Mouse (Mus musculus): ENCODE data around the gene Dph6.
A peak's percentile ranks its signal among the peaks of the same experiment; 100 is the strongest.
"Not testable (repeated sequence)": the region's sequence is repeated elsewhere in the genome, so short reads cannot be mapped to it uniquely, and the experiment has no call there.

Gene Dph6

GRCm38 (mm10) chr2:114654365-114655239 lies at the start of gene Dph6:
Dph6 (minus strand) TSS chr2:114654964.
- peak; percentile 71 for DNase-seq (ENCODE audit: low read depth, low spot score)

DNA sequence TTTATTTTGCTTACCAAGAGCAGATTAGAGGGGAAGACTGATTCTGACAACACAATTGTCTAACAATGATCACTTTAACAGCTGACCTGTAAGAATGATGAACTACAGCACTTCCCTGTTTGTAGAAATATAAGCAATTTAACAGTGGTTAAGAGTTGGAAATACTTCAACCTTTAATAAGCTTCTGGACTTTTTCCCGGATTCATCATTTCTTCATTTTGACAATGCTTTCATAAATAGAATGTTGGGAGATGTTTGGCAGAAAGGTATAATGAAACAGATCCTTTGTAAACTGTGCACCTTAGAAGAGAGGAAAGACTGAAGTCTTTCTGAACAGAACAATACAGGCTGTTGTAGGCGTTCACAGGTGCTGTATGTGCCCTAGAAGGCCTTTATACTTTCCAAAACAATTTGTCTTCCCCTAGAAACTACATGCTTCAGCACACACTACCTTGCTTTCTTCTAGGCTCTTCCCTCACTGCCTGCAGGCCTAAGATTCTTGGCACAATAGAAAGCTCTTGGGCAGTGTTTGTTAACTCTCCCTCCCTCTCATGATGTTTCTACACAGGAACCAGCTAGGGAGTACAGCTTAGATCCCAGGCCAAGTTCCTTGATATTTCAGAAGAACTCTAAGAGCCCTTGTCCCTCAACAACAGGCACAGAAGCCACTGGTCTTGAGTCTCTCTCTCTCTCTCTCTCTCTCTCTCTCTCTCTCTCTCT lies 46.4 kb upstream of the Dph6 start:
- no peak for DNase-seq (ENCODE audit: low read depth, low spot score)

DNA sequence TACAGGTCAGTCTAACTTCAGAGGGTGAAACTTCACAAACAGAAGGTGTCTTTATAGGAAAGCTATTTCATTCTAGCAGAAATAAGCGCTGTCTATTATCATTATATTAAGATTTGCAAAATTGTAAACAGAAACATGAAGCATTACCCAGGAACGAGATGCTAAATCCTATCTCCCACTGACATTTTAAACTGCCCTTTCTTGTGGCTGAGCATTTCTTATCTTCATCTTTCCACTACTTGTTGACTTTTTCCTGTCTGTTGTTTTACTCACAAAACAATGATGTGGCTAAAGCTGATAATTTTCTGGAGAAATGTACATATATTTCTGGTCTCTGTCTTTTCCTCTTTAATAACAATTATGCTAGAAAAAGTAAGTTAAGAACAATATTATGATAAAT lies 36.8 kb upstream of the Dph6 start:
- DNase-seq (ENCODE audit: low read depth, low spot score), result no peak

- DNase-seq (ENCODE audit: low read depth, low spot score), result no peak
These were observed 32.7 kb upstream of the Dph6 start for GRCm38 (mm10) chr2:114687483-114687882.

GRCm38 (mm10) chr2:114687081-114687480 lies 32.3 kb upstream of the Dph6 start:
- DNase-seq (ENCODE audit: low read depth, low spot score), result no peak

- DNase-seq (ENCODE audit: low read depth, low spot score), result no peak
These were observed 19.1 kb upstream of the Dph6 start for GRCm38 (mm10) chr2:114673831-114674230.

- DNase-seq (ENCODE audit: low read depth, low spot score), result no peak
These were observed 16.2 kb upstream of the Dph6 start for GRCm38 (mm10) chr2:114670983-114671382.

DNA sequence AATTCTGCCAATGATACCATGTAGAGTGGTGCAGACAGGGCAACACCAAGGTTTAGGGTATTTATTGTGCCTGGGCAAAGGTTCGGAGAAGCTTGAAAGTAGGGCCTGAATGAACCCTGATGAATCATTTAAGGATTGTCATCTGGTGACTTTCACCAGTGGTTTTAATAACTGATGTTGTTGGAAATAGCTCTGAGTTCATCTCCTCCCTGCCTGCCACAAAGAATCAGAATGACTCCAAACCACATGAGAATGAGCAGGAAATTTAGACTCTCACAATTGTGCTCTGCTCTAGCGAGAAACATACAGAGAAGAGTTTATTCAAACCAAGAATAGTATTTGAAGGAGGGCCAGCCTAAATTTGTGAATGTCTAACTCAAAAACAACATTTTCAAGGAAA lies 4.2 kb upstream of the Dph6 start:
- DNase-seq (ENCODE audit: low read depth, low spot score), result no peak

- DNase-seq (ENCODE audit: low read depth, low spot score), result no peak
These were observed 8.5 kb downstream of the Dph6 start for GRCm38 (mm10) chr2:114646240-114646639.

- no peak for DNase-seq (ENCODE audit: low read depth, low spot score)
These were observed 10.9 kb downstream of the Dph6 start for GRCm38 (mm10) chr2:114643832-114644231.

- no peak for DNase-seq (ENCODE audit: low read depth, low spot score)
These were observed 30.1 kb downstream of the Dph6 start for GRCm38 (mm10) chr2:114624683-114625082.

- no peak for DNase-seq (ENCODE audit: low read depth, low spot score)
These were observed 32.2 kb downstream of the Dph6 start for GRCm38 (mm10) chr2:114622550-114622939.

DNA sequence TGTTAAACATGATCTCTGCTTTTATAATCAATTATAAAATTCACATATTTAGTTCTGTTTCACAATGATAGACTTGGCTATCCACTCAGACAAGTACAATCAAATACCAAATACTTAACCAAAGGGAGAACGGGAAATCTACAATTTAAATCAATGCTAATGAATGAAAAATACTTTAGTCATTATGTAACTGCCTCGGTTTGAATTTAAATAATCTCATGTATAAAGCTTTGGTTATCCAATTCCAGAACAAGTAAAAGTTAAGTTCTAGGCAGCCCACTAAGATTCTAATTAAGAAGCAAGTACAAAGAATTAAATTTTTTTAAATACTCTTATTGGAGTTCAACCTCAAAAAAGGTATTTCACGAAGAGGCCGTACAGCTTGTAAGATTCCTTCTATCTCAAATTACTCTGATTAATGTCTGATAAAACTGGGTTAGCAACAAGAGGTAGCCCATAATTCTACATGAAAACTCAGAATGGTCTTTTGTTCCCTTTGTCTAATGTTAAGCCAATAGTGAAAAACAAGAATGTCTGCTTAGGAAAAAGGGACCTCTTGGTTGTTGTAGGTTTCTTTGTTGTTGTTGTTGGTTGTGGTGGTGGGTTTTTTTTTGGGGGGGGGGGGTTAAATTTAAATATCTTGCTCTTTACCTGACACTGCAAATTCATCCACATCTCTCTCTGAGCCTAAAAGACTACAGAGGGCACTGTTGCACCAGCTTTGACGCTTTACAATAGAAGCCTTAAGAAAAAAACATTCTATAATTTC lies 32.8 kb downstream of the Dph6 start:
- no peak for DNase-seq (ENCODE audit: low read depth, low spot score)

DNA sequence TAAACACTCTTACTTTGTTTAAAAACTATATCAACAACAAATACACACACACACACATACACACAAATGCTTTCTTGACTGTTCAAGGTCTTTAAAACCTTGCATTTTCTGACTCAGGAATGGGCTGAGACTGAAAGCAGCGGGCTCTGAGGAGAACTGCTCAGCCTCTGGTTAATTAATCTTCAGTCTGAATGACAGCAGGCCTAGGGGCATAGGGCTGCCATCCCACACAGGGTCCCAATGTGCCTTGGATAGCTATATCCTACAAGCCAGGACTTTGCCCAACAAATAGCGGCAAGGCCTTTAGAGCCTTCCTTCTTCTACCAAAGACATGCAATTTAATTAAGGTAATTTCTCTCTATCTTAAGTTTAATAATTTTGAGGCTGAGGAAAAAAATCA lies 43.2 kb downstream of the Dph6 start:
- DNase-seq (ENCODE audit: low read depth, low spot score), result no peak

GRCm38 (mm10) chr2:114610110-114610509 lies 44.7 kb downstream of the Dph6 start:
- DNase-seq (ENCODE audit: low read depth, low spot score), result no peak

DNA sequence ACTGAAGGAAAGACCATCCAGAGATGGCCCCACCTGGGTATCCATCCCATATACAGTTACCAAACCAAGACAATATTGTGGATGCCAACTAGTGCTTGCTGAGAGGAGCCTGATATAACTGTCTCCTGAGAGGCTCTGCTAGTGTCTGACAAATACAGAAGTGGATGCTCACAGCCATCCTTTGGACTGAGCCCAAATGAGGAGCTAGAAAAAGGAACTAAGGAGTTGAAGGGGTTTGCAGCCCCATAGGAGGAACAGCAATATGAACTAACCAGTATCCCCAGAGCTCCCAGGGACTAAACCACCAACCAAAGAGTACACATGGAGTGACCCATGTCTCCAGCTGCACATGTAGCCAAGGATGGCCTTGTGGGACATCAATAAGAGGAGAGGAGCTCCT lies 49.6 kb downstream of the Dph6 start:
- DNase-seq (ENCODE audit: low read depth, low spot score), result not testable (repeated sequence)

- no peak for DNase-seq (ENCODE audit: low read depth, low spot score)
These were observed 53.6 kb downstream of the Dph6 start for GRCm38 (mm10) chr2:114601174-114601573.

DNA sequence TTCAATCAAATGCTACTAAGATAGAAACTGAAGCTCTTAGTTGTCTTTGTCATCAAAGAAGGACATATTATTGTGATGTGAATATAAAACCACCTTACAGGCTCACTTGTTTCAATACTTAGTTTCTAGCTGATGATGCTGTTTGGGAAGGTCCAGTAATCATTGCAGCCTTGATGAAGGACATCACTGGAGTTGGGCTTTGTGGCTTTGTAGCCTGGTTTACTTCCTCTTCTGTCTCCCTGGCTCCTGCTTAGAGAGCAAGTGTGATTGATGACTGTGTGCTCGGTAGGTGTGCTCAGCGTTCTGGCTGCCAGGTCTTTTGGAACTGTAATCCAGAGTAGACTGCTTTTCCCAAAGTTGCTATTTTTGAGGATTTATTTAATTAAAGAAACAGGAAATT lies 55.0 kb downstream of the Dph6 start:
- DNase-seq (ENCODE audit: low read depth, low spot score), result no peak

DNA sequence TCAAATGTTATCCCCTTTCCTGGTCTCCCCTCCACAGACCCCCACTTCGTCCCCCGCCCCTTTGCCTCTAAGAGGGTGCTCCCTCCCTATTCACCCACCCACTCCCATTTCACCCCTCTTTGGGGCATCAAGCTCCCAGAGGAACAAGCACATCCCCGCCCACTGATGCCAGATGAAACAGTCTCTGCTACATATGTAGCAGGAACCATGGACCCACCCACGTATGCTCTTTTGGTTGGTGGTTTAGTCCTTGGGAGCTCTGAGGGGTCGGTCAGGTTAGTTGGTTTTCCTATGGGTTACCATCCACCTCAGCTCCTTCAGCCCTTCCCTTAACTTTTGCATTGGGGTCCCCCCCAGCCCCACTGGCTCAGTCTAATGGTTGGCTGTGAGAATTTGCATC lies 61.4 kb downstream of the Dph6 start:
- DNase-seq (ENCODE audit: low read depth, low spot score), result no peak

GRCm38 (mm10) chr2:114580714-114581113 lies 74.0 kb downstream of the Dph6 start:
- no peak for DNase-seq (ENCODE audit: low read depth, low spot score)

DNA sequence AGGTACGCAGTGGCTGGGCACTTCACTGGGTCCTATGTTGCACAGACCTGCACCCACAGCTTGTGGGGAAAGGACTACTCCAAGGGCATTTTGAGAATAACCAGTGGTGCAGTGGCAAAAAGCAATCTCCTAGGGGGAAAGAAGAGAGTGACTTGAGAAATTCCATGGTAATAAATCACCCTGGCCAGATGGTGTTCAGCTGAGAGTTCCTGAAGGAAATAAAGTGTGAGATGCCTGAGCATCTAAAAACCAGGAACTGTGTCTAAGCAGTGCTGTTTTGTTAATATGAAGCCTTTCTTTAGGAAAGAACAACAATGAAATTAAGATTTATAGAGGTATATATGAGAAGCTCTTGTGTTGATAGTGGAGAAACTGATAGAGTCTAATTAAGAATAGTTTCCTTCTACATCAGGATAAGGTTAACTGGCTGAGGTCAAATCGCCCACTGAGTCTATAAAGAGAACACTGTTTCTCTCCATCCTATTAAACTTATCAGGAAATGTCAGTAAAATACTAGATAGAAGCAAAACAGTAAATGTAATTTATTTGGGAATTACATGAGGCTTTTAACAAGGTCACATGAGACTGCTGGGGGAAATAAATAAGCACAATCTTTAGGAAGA lies 111.7 kb downstream of the Dph6 start:
- DNase-seq (ENCODE audit: low read depth, low spot score), result no peak

- no peak for DNase-seq (ENCODE audit: low read depth, low spot score)
These were observed 112.4 kb downstream of the Dph6 start for GRCm38 (mm10) chr2:114542325-114542724.

Measured in WW6 (cell line).